Comparison of ENCODE assay signal across 9 mouse cellular contexts in the genomic region with DNA sequence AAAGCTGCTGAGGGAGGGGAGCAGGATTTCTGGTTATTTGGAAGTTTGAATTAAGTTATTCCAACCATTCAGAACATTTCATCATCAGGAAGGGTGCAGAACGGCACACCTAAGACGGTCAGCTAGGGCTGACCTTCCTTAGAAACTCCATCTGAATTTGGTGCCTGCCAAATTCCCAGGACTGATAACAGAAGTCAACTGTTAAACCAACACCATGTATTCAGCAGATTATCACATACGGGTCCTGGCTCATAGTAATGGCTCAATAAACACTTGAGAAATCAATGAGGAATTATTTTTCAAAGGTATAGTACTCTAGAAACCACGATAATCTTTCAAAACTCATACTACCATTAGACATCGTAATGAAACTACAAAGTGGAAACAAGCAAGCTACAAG. TPM values are rescaled to one million over a fixed set of nuclear protein-coding genes. Genes with fewer than 3 reads are reported as not detected.
A peak's percentile ranks its signal among the peaks of the same experiment; 100 is the strongest.
DNase-seq lines count a peak whose midpoint lies in the region; ATAC-seq and TF ChIP-seq lines count a peak whose summit lies in the region.
"Had no signal": no experiment of that assay in that cellular context is flagged by ENCODE, and none has a peak within 500 bp of the region (broad histone marks: within the 10 kb centered on the region; RNA-seq: fewer than 3 reads in every experiment).

No protein-coding gene starts in this region.

- no peak overlapping the region for H3K9ac ChIP-seq in embryonic facial prominence, embryonic 15.5 days
- H3K9ac ChIP-seq in limb, embryonic 12.5 days (replicated peaks): no peak overlapping the region
- no peak overlapping the region for H3K9ac ChIP-seq in neural tube, embryonic 15.5 days (replicated peaks)

- H3K36me3 ChIP-seq in embryonic facial prominence, embryonic 15.5 days: no peaks in the 10 kb centered on the region
- no peaks in the 10 kb centered on the region for H3K36me3 ChIP-seq in limb, embryonic 12.5 days
- no peaks in the 10 kb centered on the region for H3K36me3 ChIP-seq in neural tube, embryonic 15.5 days

- H3K27me3 ChIP-seq in embryonic facial prominence, embryonic 15.5 days: no peaks in the 10 kb centered on the region
- no peaks in the 10 kb centered on the region for H3K27me3 ChIP-seq in limb, embryonic 12.5 days
- H3K27me3 ChIP-seq in neural tube, embryonic 15.5 days (replicated peaks): no peaks in the 10 kb centered on the region

- H3K4me3 ChIP-seq in left cerebral cortex, adult 2 months: peak overlapping the region; percentile 76
- peak overlapping the region; percentile 94 for H3K4me3 ChIP-seq in embryonic facial prominence, embryonic 15.5 days (replicated peaks)
- H3K4me3 ChIP-seq in limb, embryonic 12.5 days (replicated peaks): peak overlapping the region; percentile 87
- H3K4me3 ChIP-seq in neural tube, embryonic 15.5 days (replicated peaks): peak overlapping the region; percentile 21

- peak overlapping the region; percentile 52 for H3K4me2 ChIP-seq in embryonic facial prominence, embryonic 15.5 days (replicated peaks)
- H3K4me2 ChIP-seq in limb, embryonic 12.5 days: peak overlapping the region; percentile 69
- H3K4me2 ChIP-seq in neural tube, embryonic 15.5 days: peak overlapping the region; percentile 59

- 33% methylated on average over 5 of the region's 5 CpGs for WGBS in embryonic facial prominence, embryonic 15.5 days
- WGBS in limb, embryonic 12.5 days: 48% methylated on average over 5 of the region's 5 CpGs
- WGBS in neural tube, embryonic 15.5 days: 41% methylated on average over 5 of the region's 5 CpGs

- DNase-seq in left cerebral cortex, adult 2 months (ENCODE audit: extremely low spot score in 1 of 2, low spot score in 2 of 2): no peak
- no peak for DNase-seq in left cerebral cortex, postnatal 36 days (ENCODE audit: low spot score in 2 of 2)
- DNase-seq in right cerebral cortex, postnatal 10 days (ENCODE audit: low spot score in 2 of 2): no peak
- DNase-seq: kidney, postnatal 14 days had no signal

- H3K4me1 ChIP-seq in embryonic facial prominence, embryonic 15.5 days: peaks cover 19% of the 10 kb centered on the region
- H3K4me1 ChIP-seq in limb, embryonic 12.5 days (replicated peaks): peaks cover 14% of the 10 kb centered on the region
- peaks cover 26% of the 10 kb centered on the region for H3K4me1 ChIP-seq in neural tube, embryonic 15.5 days

- intact Hi-C loops in left cerebral cortex, adult 2 months (cut with DNase I): no loop called here
- intact Hi-C loops in left cerebral cortex, postnatal 36 days (cut with DNase I): loop anchor here (5.0 kb wide), 4 partner anchors 46 to 214 kb away; no protein-coding TSS in a partner anchor

- no peaks in the 10 kb centered on the region for H3K9me3 ChIP-seq in embryonic facial prominence, embryonic 15.5 days (replicated peaks)
- H3K9me3 ChIP-seq in limb, embryonic 12.5 days: no peaks in the 10 kb centered on the region
- no peaks in the 10 kb centered on the region for H3K9me3 ChIP-seq in neural tube, embryonic 15.5 days (replicated peaks)

- ATAC-seq in embryonic facial prominence, embryonic 15.5 days (ENCODE audit: insufficient number of reproducible peaks, low FRiP score, low TSS enrichment, low read depth): no peak
- no peak for ATAC-seq in limb, embryonic 12.5 days (ENCODE audit: insufficient number of reproducible peaks, insufficient read depth, low FRiP score, low TSS enrichment, low read depth)
- no peak for ATAC-seq in neural tube, embryonic 15.5 days (ENCODE audit: low FRiP score)
- ATAC-seq in megakaryocyte progenitor cell, adult 5-6 weeks (replicated peaks; ENCODE audit: poor library complexity): no peak
- ATAC-seq in monocyte, adult 5-6 weeks (replicated peaks; ENCODE audit: insufficient number of reproducible peaks, low FRiP score, low TSS enrichment, poor library complexity, severe bottlenecking): no peak

- no peak for TF ChIP-seq CTCF in left cerebral cortex, adult 2 months (IDR thresholded peaks at IDR 0.05)

- no peak overlapping the region for H3K27ac ChIP-seq in left cerebral cortex, adult 2 months
- H3K27ac ChIP-seq in embryonic facial prominence, embryonic 15.5 days (replicated peaks): no peak overlapping the region
- no peak overlapping the region for H3K27ac ChIP-seq in limb, embryonic 12.5 days
- no peak overlapping the region for H3K27ac ChIP-seq in neural tube, embryonic 15.5 days (replicated peaks)

RNA-seq across cellular contexts. Expression of a gene that starts 2.1 kb away (rescaled TPM):
- total RNA-seq in left cerebral cortex, adult 2 months (2021): 10 to 100 TPM; 81.1 to 83.4 TPM
- 10 to 100 TPM; 82.7 to 94.7 TPM for total RNA-seq in left cerebral cortex, postnatal 36 days (2021)
- polyA plus RNA-seq in embryonic facial prominence, embryonic 15.5 days (2015; fragmentation: Nextera tagmentation; extraction: Ambion mirVana): 28.5 and 32.8 TPM in 2 replicates
- polyA plus RNA-seq in limb, embryonic 12.5 days (2016; fragmentation: Nextera tagmentation; extraction: Ambion mirVana): 36.7 and 46.8 TPM in 2 replicates
- polyA plus RNA-seq in neural tube, embryonic 15.5 days (2015; fragmentation: Nextera tagmentation; extraction: Ambion mirVana): 23.7 and 27.4 TPM in 2 replicates
- 71.7 and 80.6 TPM in 2 replicates for total RNA-seq in megakaryocyte progenitor cell, adult 5-6 weeks (2015)
- total RNA-seq in megakaryocyte progenitor cell, adult 5-6 weeks (2017): 41.5 and 45.2 TPM in 2 replicates
- total RNA-seq in monocyte, adult 5-6 weeks (2017): 79.4 to 108 TPM (median 81.9 TPM) in 3 replicates

Comparison
In these comparisons a context has a peak if more than half of its experiments do, and no peak if none do; other contexts are left out.
1. H3K4me3 ChIP-seq: peak in every context shown above with its lines; median percentile 94 in embryonic facial prominence, embryonic 15.5 days; 87 in limb, embryonic 12.5 days; 76 in left cerebral cortex, adult 2 months; 21 in neural tube, embryonic 15.5 days.